Mouse (Mus musculus): ENCODE results near the gene Rhox2c.
"Not testable (repeated sequence)": the region's sequence is repeated elsewhere in the genome, so short reads cannot be mapped to it uniquely, and the experiment has no call there.

GRCm38 (mm10) chrX:37432194-37432593 lies 21.3 kb upstream of the Rhox2c start, which contains the start of gene Rhox4b:
- not testable (repeated sequence) for TF ChIP-seq CTCF, EP300 (IDR thresholded peaks at IDR 0.05; ENCODE audit: low read depth)

Measured in liver, embryonic 14.5 days (tissue).